Mouse (Mus musculus) adrenal gland (tissue): Measurements from ENCODE around the gene Lyzl6.

Source experiments
- intact Hi-C: fragments of 180-260 bp; cut with DNase I; formaldehyde crosslinking; loops from one replicate; pipeline ENCODE4 v1.15.1; 2025

Gene Lyzl6

DNA sequence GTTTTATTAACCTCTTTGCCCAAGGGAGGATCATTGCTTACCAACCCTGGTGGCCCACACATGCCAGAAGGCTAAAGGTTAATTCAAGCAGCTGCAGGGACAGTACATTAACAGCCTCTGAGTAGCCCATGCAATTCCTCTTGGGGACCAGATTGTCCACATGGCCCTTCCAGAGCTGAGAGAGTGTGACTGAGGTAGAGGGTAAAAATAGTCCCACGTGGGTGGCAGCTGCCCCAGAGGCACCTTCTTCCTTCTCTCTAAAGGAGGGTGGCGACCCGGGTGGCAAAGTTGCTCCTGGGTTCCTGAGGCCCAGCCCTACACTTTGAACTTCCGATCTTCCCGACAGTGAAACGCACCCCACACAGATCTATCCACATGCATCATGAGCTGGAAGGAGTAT, 7.6 kb upstream of the Lyzl6 start:
- intact Hi-C loops: no loop called here

DNA sequence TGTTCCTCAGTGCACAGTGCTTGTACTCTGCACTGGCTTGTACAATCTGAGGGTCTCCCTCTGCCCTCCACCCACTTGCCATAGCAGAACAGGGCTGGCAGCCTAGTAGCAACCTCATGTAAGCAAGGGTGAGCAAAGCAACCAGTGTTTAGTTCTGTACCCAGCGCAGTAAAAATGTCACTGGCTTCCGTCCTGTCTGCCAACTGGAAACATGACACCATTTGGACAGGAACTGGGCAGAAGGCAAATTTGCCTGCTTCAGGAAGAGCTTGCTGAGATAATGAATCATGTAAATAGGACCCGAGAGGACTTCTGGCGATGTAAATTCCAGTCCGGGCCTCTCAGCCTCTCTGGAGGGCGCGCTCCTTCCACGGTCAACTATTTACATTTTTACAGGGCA, 7.0 kb upstream of the Lyzl6 start:
- intact Hi-C loops: no loop called here

DNA sequence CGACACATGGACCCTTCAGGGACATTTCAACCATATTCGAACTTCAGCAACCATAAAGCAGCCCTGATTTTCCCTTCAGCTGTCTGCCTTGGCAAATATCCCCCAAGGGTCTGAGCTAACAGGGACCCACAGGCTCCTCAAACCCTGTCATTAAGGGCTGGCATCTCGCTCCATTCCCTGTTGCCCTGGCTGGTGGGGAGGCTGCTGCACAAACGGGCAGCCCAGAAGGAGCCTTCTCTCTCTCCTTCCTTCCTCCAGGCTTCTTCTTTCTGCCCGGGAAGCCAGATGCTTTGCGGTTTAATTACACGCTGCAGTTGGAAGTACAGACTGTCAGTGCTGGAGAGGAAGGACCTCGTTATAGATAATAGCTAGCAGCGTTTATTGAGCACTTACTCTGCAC, 4.5 kb upstream of the Lyzl6 start:
- intact Hi-C loops: no loop called here

DNA sequence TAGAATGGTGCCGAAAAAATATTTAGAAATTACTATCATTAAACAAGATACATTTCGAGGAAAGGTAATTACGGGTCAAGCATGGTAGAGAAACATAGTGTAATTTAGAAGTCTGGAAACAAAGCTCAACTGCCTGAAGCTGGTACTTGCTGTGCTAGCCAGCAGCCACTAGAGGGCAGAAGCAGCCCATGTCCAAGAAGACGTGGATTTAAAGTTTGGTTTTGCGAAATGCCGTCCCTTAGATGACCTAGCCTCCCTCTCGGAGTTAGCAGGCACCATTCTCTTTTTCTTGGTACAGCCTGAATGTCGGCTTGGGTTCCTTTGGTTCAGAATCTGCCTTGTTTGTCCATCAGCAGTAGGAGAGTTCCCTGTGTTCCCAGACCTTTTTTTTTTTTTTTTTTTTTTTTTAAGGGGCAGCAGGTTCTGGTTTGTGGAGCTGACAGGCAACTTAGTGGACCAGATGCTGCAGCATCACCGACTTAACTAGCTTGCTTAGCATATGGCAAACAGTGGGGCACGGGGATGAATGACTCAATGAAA, 787 bp upstream of the Lyzl6 start:
- intact Hi-C loops: loop anchor here (1.0 to 5.0 kb wide), 3 partner anchors 38 to 273 kb away; no protein-coding TSS in a partner anchor

DNA sequence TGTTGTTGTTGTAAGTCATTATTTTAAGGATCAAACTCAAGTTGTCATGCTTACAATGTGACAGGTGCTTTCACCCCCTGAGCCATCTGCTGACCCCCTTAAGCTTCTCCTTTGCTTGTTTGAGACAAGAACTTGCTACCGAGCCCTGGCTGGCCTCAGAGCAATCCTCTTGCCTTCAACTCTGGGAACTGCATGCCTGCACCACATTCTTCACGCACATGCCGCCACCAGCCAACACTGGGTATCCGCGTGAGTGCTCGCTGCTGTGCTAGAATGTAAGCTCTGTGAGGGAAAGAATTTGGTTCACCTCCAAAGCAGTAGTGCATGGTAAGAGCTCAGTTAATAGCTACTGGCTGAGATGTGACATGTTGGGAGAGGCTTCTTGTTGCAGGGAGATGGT, 2.4 kb downstream of the Lyzl6 start:
- intact Hi-C loops: loop anchor here (5.0 kb wide), 2 partner anchors 41 to 276 kb away; no protein-coding TSS in a partner anchor

DNA sequence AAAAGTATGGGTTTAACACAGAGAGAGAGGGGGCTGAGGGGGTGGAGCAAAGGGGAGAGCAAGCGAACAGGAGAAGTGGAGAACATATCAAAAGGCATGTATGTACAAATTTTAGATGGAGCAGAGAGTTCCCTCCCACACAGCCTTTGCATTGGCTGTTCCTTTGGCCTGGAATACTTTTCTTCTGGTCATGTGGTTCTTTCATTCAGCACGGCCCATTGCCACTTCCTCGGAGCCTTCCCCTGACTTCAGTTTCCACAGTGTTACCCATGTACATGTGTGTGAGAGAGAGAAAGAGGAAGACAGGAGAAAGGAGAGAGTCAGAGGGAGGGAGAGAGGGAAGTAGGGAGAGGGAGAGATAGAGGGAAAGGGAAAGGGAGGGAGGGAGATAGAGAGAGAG, 3.2 kb downstream of the Lyzl6 start:
- intact Hi-C loops: loop anchor here (5.0 kb wide), 2 partner anchors 42 to 277 kb away; no protein-coding TSS in a partner anchor

DNA sequence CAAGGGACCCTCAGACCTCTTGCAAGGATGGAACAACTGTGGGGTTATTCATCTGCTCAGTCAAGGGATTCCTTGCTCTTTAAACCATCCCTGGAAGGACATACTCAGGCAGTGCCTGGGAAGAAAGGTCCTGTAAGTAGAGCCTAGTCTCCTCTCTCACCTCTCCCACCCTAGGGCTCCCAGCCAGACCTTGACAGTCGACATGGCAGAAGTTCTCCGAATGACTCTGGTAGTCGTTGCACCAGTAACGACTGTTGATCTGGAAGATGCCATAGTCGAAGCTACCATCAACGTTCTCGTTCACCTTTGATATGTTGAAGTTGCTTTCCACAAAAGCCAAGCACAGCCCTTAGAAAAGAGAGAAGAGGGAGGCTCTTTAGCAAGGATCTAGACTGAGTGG, 3.9 kb downstream of the Lyzl6 start:
- intact Hi-C loops: loop anchor here (5.0 kb wide), 2 partner anchors 42 to 277 kb away; no protein-coding TSS in a partner anchor

DNA sequence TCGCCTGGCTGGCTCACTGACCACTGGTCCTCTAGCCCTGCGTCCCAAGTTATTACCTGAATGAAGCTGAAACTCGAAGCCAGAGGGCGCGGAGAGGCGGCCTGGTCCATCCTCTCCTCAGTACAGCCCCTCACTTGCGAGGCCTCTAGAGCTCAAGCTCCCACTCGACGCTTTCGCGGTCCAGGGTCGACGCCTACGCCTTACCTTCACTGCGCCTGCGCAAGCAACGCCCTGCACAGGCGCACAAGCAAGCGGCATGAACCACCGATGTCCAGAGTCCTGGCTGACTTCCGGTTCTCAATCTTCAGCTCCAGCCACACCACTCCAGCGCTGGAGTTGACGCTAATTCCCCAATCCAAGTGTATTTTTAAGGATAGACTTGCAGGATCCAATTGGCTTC, 11.2 kb downstream of the Lyzl6 start:
- intact Hi-C loops: no loop called here

DNA sequence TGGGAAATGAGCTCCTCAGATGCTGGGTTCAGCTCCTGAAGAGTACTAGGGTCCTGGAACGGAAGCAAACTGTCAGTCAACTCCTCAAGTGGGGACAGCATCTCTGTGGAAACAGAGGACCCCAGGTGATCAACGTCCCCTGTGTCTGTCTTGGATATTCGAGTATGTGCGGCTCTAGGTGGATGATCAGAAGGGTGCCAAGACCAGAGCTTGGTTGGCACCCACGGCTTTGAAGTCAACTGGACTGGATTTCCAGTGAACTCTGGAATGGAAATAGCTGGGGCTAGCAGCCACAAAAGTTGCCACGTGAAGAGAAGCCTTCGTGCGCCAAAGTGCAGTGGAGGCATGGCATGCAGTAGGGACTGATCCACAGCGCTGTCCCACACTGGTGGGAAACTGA, 17.6 kb downstream of the Lyzl6 start, which contains the start of gene Gm884:
Gm884 (minus strand) TSS at position 101 of the 400 bp plus-strand sequence.
- intact Hi-C loops: no loop called here

DNA sequence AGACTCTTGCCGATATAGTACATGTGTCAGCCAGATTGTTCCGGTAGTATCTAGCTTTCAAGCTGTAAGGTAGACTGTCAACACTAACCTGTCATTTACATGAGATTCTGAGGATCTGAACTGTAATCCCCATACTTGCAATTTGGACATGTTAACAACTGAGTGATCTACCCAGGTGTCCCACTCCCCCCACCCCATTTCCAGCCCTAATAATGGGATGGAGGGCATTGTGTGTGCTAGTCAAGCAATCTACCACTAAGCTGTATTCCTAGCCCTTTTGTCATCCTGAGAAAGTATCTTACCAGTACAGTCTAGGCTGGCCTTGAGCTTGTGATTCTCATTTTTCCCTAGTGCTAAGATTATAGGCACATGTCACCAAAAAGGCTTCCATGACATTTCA, 27.9 kb downstream of the Lyzl6 start:
- intact Hi-C loops: no loop called here

DNA sequence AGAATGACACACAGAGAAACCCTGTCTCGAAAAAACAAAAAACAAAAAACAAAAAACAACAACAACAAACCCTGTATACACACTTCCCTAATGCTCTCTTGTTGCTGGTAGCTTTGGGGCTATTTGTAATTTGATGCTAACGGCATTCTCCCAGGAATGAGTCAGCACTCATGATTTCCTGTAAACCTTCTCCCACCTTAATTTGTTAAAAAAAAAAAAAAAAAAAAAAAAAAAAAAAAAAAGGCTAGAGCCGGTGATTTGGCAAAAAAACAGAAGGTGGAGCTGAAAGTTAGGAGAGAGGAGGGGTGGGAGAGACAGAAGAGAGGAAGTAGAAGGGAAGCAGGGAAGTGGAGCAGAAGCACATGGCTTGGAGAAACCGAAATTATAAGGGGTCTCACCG, 32.1 kb downstream of the Lyzl6 start:
- intact Hi-C loops: no loop called here
